Mouse (Mus musculus) CH12.LX (cell line): Measurements from ENCODE around the gene Ptprg. TPM values are rescaled to one million over a fixed set of nuclear protein-coding genes. Genes with fewer than 3 reads are reported as not detected.

Experiments used
- DNase-seq: peaks from one replicate; pipeline ENCODE4 v3.0.0-alpha.2; 2013; ENCODE audit errors: extremely low read depth
- H3K27ac ChIP-seq: 2 replicates; pipeline ENCODE4 v1.5.1; 2012; ENCODE audit warnings: low read depth, mild to moderate bottlenecking, control low read depth, moderate library complexity; ENCODE audit not compliant: insufficient read depth
- H3K27me3 ChIP-seq: replicated peaks from 2 replicates; pipeline ENCODE3; 2012; ENCODE audit warnings: inconsistent platforms
- H3K36me3 ChIP-seq, 2 experiments: replicated peaks in 1 of 2; 2 replicates each; pipeline versions ENCODE3 to v1.6.1; 2012; ENCODE audit warnings: inconsistent platforms in 1 of 2, low read length in 1 of 2, mild to moderate bottlenecking in 1 of 2, mixed read lengths in 1 of 2, moderate library complexity in 1 of 2; ENCODE audit not compliant: control insufficient read depth in 1 of 2, insufficient read depth in 1 of 2
- H3K4me1 ChIP-seq, 2 experiments: 2 replicates each; pipeline ENCODE4 v1.6.1; 2012; ENCODE audit warnings: inconsistent platforms in 1 of 2, moderate library complexity in 1 of 2; ENCODE audit not compliant: insufficient read depth in 2 of 2, control insufficient read depth in 1 of 2
- H3K4me2 ChIP-seq: 2 replicates; pipeline ENCODE4 v1.6.1; 2012; ENCODE audit warnings: low read depth, mild to moderate bottlenecking, control low read depth; ENCODE audit not compliant: poor library complexity, insufficient read depth, severe bottlenecking
- H3K4me3 ChIP-seq, 3 experiments: fragments of 150-350 bp in 1 of 3; sonication (generic) in 1 of 3; replicated peaks in 1 of 3; 2 replicates each; pipeline versions ENCODE3 to v1.5.1; 2011 to 2012; ENCODE audit warnings: low read depth in 2 of 3, low read length in 2 of 3, mild to moderate bottlenecking in 2 of 3, moderate library complexity in 2 of 3, control low read depth in 1 of 3, improper control_type of control experiment in 1 of 3, inconsistent platforms in 1 of 3, mixed read lengths in 1 of 3; ENCODE audit not compliant: poor library complexity in 1 of 3
- H3K79me2 ChIP-seq: replicated peaks from 2 replicates; pipeline ENCODE4 v1.6.1; 2012; ENCODE audit warnings: mild to moderate bottlenecking, moderate library complexity; ENCODE audit not compliant: control insufficient read depth, poor library complexity, insufficient read depth, severe bottlenecking; ENCODE audit errors: extremely low read depth
- H3K9ac ChIP-seq: 2 replicates; pipeline ENCODE4 v1.6.1; 2012; ENCODE audit warnings: low read depth, mild to moderate bottlenecking, control low read depth, moderate library complexity; ENCODE audit not compliant: insufficient read depth
- H3K9me3 ChIP-seq: replicated peaks from 2 replicates; pipeline ENCODE3; 2012; ENCODE audit warnings: low read length, inconsistent platforms, mixed read lengths
- CTCF ChIP-seq, 2 experiments: IDR thresholded peaks in 1 of 2; conservative IDR thresholded peaks in 1 of 2; 2 replicates each; pipeline ENCODE4 v1.5.1; 2011 to 2012; ENCODE audit warnings: low read depth in 2 of 2, low read length in 2 of 2, improper control_type of control experiment in 1 of 2, inconsistent platforms in 1 of 2, mild to moderate bottlenecking in 1 of 2, moderate library complexity in 1 of 2
- EP300 ChIP-seq: IDR thresholded peaks from 2 replicates; pipeline ENCODE4 v1.6.1; 2011; ENCODE audit warnings: low read length, improper control_type of control experiment
- KAT2A ChIP-seq: IDR thresholded peaks from 2 replicates; pipeline ENCODE4 v1.6.1; 2012; ENCODE audit warnings: low read length, improper control_type of control experiment, inconsistent platforms; ENCODE audit not compliant: insufficient replicate concordance
- MAZ ChIP-seq: IDR thresholded peaks from 2 replicates; pipeline ENCODE4 v1.6.1; 2012; ENCODE audit warnings: low read depth, mild to moderate bottlenecking, inconsistent platforms, low read length, improper control_type of control experiment, moderate library complexity
- MEF2A ChIP-seq: IDR thresholded peaks from 2 replicates; pipeline ENCODE4 v1.6.1; 2014; ENCODE audit warnings: low read depth, mild to moderate bottlenecking, inconsistent platforms, low read length, improper control_type of control experiment, borderline replicate concordance
- NELFE ChIP-seq: IDR thresholded peaks from 2 replicates; pipeline ENCODE4 v1.6.1; 2011; ENCODE audit warnings: low read depth, low read length, improper control_type of control experiment
- PAX5 ChIP-seq: IDR thresholded peaks from 2 replicates; pipeline ENCODE4 v1.6.1; 2012; ENCODE audit warnings: low read length, inconsistent platforms, mixed read lengths
- RAD21 ChIP-seq: IDR thresholded peaks from 2 replicates; pipeline ENCODE4 v1.6.1; 2011; ENCODE audit warnings: low read depth, mild to moderate bottlenecking, low read length, improper control_type of control experiment, moderate library complexity
- SMC3 ChIP-seq: IDR thresholded peaks from 2 replicates; pipeline ENCODE4 v1.6.1; 2011; ENCODE audit warnings: low read depth, low read length, improper control_type of control experiment
- TBP ChIP-seq: conservative IDR thresholded peaks from 2 replicates; pipeline ENCODE4 v1.6.1; 2011; ENCODE audit warnings: low read depth, low read length, improper control_type of control experiment
- USF1 ChIP-seq: IDR thresholded peaks from 2 replicates; pipeline ENCODE4 v1.6.1; 2014; ENCODE audit warnings: low read depth, mild to moderate bottlenecking, inconsistent platforms, low read length, improper control_type of control experiment
- USF2 ChIP-seq: conservative IDR thresholded peaks from 2 replicates; pipeline ENCODE4 v1.6.1; 2011; ENCODE audit warnings: low read depth, low read length, improper control_type of control experiment
- ZKSCAN1 ChIP-seq: IDR thresholded peaks from 2 replicates; pipeline ENCODE4 v1.6.1; 2012; ENCODE audit warnings: low read depth, inconsistent platforms, low read length, improper control_type of control experiment, borderline replicate concordance
- ZMIZ1 ChIP-seq: IDR thresholded peaks from 2 replicates; pipeline ENCODE4 v1.6.1; 2012; ENCODE audit warnings: low read depth, mild to moderate bottlenecking, inconsistent platforms, low read length, improper control_type of control experiment
- ZNF384 ChIP-seq: IDR thresholded peaks from 2 replicates; pipeline ENCODE4 v1.6.1; 2012; ENCODE audit warnings: low read depth, low read length, improper control_type of control experiment, inconsistent platforms
- dilution Hi-C: fragments of 300-500 bp; cut with MboI; formaldehyde crosslinking; loops from 2 replicates; pipeline ENCODE4 v1.14.3; 2020; ENCODE audit warnings: low sequenced_read_pairs; ENCODE audit not compliant: extremely low pct_unique_long_range_greater_than_20kb, extremely low pct_ligation_motif_present
- in situ Hi-C: fragments of 300-500 bp; cut with MboI; formaldehyde crosslinking; loops from 3 replicates; pipeline ENCODE4 v1.14.3; 2019; ENCODE audit warnings: low sequenced_read_pairs, low pct_ligation_motif_present, low pct_unique_long_range_greater_than_20kb, mixed read lengths
- polyA plus RNA-seq: library from polyadenylated mRNA; unstranded; fragments of >175 nt; gene quantifications from 2 replicates; pipeline ENCODE4 v1.2.1, GENCODE M21; 2012; ENCODE audit warnings: low read depth; ENCODE audit not compliant: insufficient read length
- total RNA-seq, 2 experiments: library from RNA; depleted of rRNA; stranded (reverse); fragments of 300-350 nt in 1 of 2; fragments of >200 nt in 1 of 2; gene quantifications; 2 replicates each; pipeline ENCODE4 v1.2.3; 2012 to 2014

The Ptprg gene
- total and polyA plus RNA-seq, 3 experiments, result 0.08 TPM; not detected in 2

DNA sequence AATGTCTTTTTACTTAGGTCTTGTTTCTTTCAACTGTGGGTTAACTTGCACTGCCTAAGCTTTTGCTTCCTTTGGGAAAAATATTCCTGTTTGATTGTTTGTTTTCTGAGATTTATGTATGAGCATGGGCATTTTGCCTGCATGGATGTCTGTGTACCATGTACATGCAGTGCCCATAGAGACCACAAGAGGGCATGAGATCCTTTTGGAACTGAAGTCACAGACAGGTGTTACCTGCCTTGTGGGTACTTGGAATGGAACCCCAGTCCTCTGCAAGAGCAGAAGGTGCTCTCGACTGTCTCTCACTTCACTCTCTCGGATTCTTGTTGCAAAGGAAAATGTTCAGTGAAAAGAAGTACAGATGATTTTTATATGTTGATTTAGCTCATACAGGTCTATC lies 655.2 kb downstream of the Ptprg start:
- H3K79me2 ChIP-seq, result no peaks in the 10 kb centered on the region
- H3K36me3 ChIP-seq, result no peaks in the 10 kb centered on the region
- H3K27ac ChIP-seq, result no peak overlapping the region
- H3K9ac ChIP-seq, result no peak overlapping the region
- in situ Hi-C loops (no loop called here), dilution Hi-C loops (no loop called here)
- H3K4me2 ChIP-seq, result no peak overlapping the region
- H3K4me3 ChIP-seq, result no peak overlapping the region
- H3K27me3 ChIP-seq, result no peaks in the 10 kb centered on the region
- H3K4me1 ChIP-seq, result peaks cover 0 to 6% of the 10 kb centered on the region in 2 experiments; a peak in 2 of 4 replicates
- no peaks in the 10 kb centered on the region for H3K9me3 ChIP-seq
- DNase-seq, result peak; percentile 48
- TF ChIP-seq SMC3 (peak; percentile 75), MAZ (no peak), USF2 (no peak), ZMIZ1 (no peak), TBP (no peak), CTCF (conservative IDR thresholded peaks at IDR 0.05 in 1 of 2, IDR thresholded peaks at IDR 0.05 in 1 of 2; ENCODE audit: low read depth in 2 of 2, low read length in 2 of 2) (peak; percentile 79 to 80), PAX5 (no peak), RAD21 (peak; percentile 81)

- no peak for DNase-seq
- H3K4me1 ChIP-seq, result peaks cover 0 to 7% of the 10 kb centered on the region in 2 experiments; a peak in 2 of 4 replicates
- no peaks in the 10 kb centered on the region for H3K36me3 ChIP-seq
- H3K79me2 ChIP-seq, result no peaks in the 10 kb centered on the region
- no peaks in the 10 kb centered on the region for H3K27me3 ChIP-seq
- in situ Hi-C loops, result no loop called here
- H3K27ac ChIP-seq, result no peak overlapping the region
- TF ChIP-seq ZKSCAN1 (no peak), PAX5 (no peak), SMC3 (no peak), MEF2A (no peak), USF1 (no peak), KAT2A (no peak), NELFE (no peak), MAZ (no peak), EP300 (no peak), RAD21 (no peak), CTCF (conservative IDR thresholded peaks at IDR 0.05 in 1 of 2, IDR thresholded peaks at IDR 0.05 in 1 of 2; ENCODE audit: low read depth in 2 of 2, low read length in 2 of 2) (no peak), ZNF384 (no peak)
- H3K4me3 ChIP-seq, result no peak overlapping the region
- dilution Hi-C loops, result no loop called here
- no peaks in the 10 kb centered on the region for H3K9me3 ChIP-seq
- no peak overlapping the region for H3K9ac ChIP-seq
- H3K4me2 ChIP-seq, result no peak overlapping the region
Measured at GRCm38 (mm10) chr14:12218544-12219150, 665.3 kb downstream of the Ptprg start.
